Mouse (Mus musculus) gastrocnemius, adult 18-20 months (tissue): ENCODE results near the gene Synpo2l. TPM values are rescaled to one million over a fixed set of nuclear protein-coding genes. Genes with fewer than 3 reads are reported as not detected.

ENCODE experiments used
- microRNA-seq: library from miRNA; unstranded; fragments of <30 nt; microRNA quantifications from one replicate; pipeline ENCODE4 v1.2.0, GENCODE M21; 2021
- total RNA-seq, 2 experiments: library from RNA; stranded (reverse); gene quantifications; 2 replicates each; pipeline ENCODE4 v1.2.3; 2021

Synpo2l gene
- total RNA-seq, 2 experiments from 2014 or later = 141 to 171 TPM

Small RNA genes lying within 50 kb of the gene (microRNA-seq; reads per million reads assigned to microRNA genes)
- not detected for gene Mir6946

Other genes with a start within 250 kb of the Synpo2l start
- gene Cfap70, start 216.1 kb downstream of the Synpo2l start, total RNA-seq = under 1 TPM; 0.14 to 0.19 TPM
- gene Anxa7, start 188.2 kb downstream of the Synpo2l start, total RNA-seq = 10 to 100 TPM; 47.7 to 72.8 TPM
- 100 to 1,000 TPM; 236 to 409 TPM for gene Mss51, start 171.5 kb downstream of the Synpo2l start, total RNA-seq
- 100 to 1,000 TPM; 190 to 204 TPM for gene Ppp3cb, start 121.8 kb downstream of the Synpo2l start, total RNA-seq
- 1 to 10 TPM; 3.1 to 5.1 TPM for gene Usp54, start 27.3 kb downstream of the Synpo2l start, total RNA-seq
- gene Myoz1, start 11.8 kb downstream of the Synpo2l start, total RNA-seq = 1,000 to 10,000 TPM; 2,763 to 3,247 TPM
- gene Sec24c, start 6.0 kb upstream of the Synpo2l start, total RNA-seq = 10 to 100 TPM; 65.7 to 75.8 TPM
- 1 to 10 TPM; 1.8 to 2.1 TPM for gene Fut11, start 26.6 kb upstream of the Synpo2l start, total RNA-seq
- 100 to 1,000 TPM; 126 to 132 TPM for gene Chchd1, start 34.7 kb upstream of the Synpo2l start, total RNA-seq
- 10 to 100 TPM; 27.3 to 36.0 TPM for gene Zswim8, start 39.2 kb upstream of the Synpo2l start, total RNA-seq
- gene Ndst2, start 66.2 kb upstream of the Synpo2l start, total RNA-seq = 1 to 10 TPM; 5.4 to 7.2 TPM
- 100 to 1,000 TPM; 168 to 192 TPM for gene Camk2g, start 125.7 kb upstream of the Synpo2l start, total RNA-seq
- gene Plau, start 168.3 kb upstream of the Synpo2l start, total RNA-seq = 10 to 100 TPM; 13.6 to 29.2 TPM